Mouse (Mus musculus): ENCODE measurements around the gene Rbbp4. TPM values are rescaled to one million over a fixed set of nuclear protein-coding genes. Genes with fewer than 3 reads are reported as not detected.

The Rbbp4 gene
- polyA plus RNA-seq, 1 experiment, result 195 TPM

GRCm38 (mm10) chr4:129375000-129375399 is 39.8 kb upstream of the Rbbp4 start:
- Histone ChIP-seq H3K36me3 (ENCODE audit: control insufficient read depth, insufficient read depth) (no peaks in the 10 kb centered on the region), H3K4me3 (ENCODE audit: insufficient read depth, poor library complexity, severe bottlenecking) (no peak overlapping the region), H3K79me3 (ENCODE audit: low read depth) (no peaks in the 10 kb centered on the region), H3K27me3 (ENCODE audit: control insufficient read depth, insufficient read depth, insufficient read length) (no peaks in the 10 kb centered on the region), H3ac (ENCODE audit: control insufficient read depth, insufficient read length, low read depth) (no peak overlapping the region), H3K79me2 (ENCODE audit: control insufficient read depth, insufficient read depth) (no peaks in the 10 kb centered on the region)
- TF ChIP-seq CTCF (IDR thresholded peaks at IDR 0.05; ENCODE audit: control insufficient read depth, insufficient read depth, insufficient read length) (no peak), CEBPB (IDR thresholded peaks at IDR 0.05; ENCODE audit: low read depth) (no peak), MYOG (IDR thresholded peaks at IDR 0.05; ENCODE audit: control insufficient read depth, extremely low read depth, insufficient read length) (no peak), FOSL1 (IDR thresholded peaks at IDR 0.05; ENCODE audit: insufficient read depth, low read length, poor library complexity, severe bottlenecking) (no peak), MAX (IDR thresholded peaks at IDR 0.05) (no peak), USF1 (IDR thresholded peaks at IDR 0.05; ENCODE audit: low read depth) (no peak), MYOD1 (IDR thresholded peaks at IDR 0.05; ENCODE audit: control insufficient read depth, insufficient read length, low read depth) (no peak)

- TF ChIP-seq MYOD1 (IDR thresholded peaks at IDR 0.05; ENCODE audit: control insufficient read depth, insufficient read length, low read depth), result no peak
- TF ChIP-seq CTCF (IDR thresholded peaks at IDR 0.05; ENCODE audit: control insufficient read depth, insufficient read depth, insufficient read length), result no peak
- TF ChIP-seq USF1 (IDR thresholded peaks at IDR 0.05; ENCODE audit: low read depth), result no peak
- TF ChIP-seq FOSL1 (IDR thresholded peaks at IDR 0.05; ENCODE audit: insufficient read depth, low read length, poor library complexity, severe bottlenecking), result no peak
- no peak for TF ChIP-seq MAX (IDR thresholded peaks at IDR 0.05)
- TF ChIP-seq MYOG (IDR thresholded peaks at IDR 0.05; ENCODE audit: control insufficient read depth, extremely low read depth, insufficient read length), result no peak
- TF ChIP-seq CEBPB (IDR thresholded peaks at IDR 0.05; ENCODE audit: low read depth), result no peak
- Histone ChIP-seq H3K4me3 (ENCODE audit: insufficient read depth, poor library complexity, severe bottlenecking) (no peak overlapping the region), H3K27me3 (ENCODE audit: control insufficient read depth, insufficient read depth, insufficient read length) (no peaks in the 10 kb centered on the region), H3K79me2 (ENCODE audit: control insufficient read depth, insufficient read depth) (no peaks in the 10 kb centered on the region), H3K36me3 (ENCODE audit: control insufficient read depth, insufficient read depth) (no peaks in the 10 kb centered on the region), H3ac (ENCODE audit: control insufficient read depth, insufficient read length, low read depth) (no peak overlapping the region), H3K79me3 (ENCODE audit: low read depth) (no peaks in the 10 kb centered on the region)
These were observed 39.1 kb upstream of the Rbbp4 start for GRCm38 (mm10) chr4:129374219-129374755.

- no peaks in the 10 kb centered on the region for H3K27me3 ChIP-seq (ENCODE audit: control insufficient read depth, insufficient read depth, insufficient read length)
- H3ac ChIP-seq (ENCODE audit: control insufficient read depth, insufficient read length, low read depth), result no peak overlapping the region
- no peaks in the 10 kb centered on the region for H3K79me3 ChIP-seq (ENCODE audit: low read depth)
- H3K36me3 ChIP-seq (ENCODE audit: control insufficient read depth, insufficient read depth), result no peaks in the 10 kb centered on the region
- H3K4me3 ChIP-seq (ENCODE audit: insufficient read depth, poor library complexity, severe bottlenecking), result no peak overlapping the region
- no peak for TF ChIP-seq CEBPB (IDR thresholded peaks at IDR 0.05; ENCODE audit: low read depth)
- no peak for TF ChIP-seq CTCF (IDR thresholded peaks at IDR 0.05; ENCODE audit: control insufficient read depth, insufficient read depth, insufficient read length)
- no peak for TF ChIP-seq MAX (IDR thresholded peaks at IDR 0.05)
- no peak for TF ChIP-seq USF1 (IDR thresholded peaks at IDR 0.05; ENCODE audit: low read depth)
- no peak for TF ChIP-seq MYOG (IDR thresholded peaks at IDR 0.05; ENCODE audit: control insufficient read depth, extremely low read depth, insufficient read length)
- no peak for TF ChIP-seq FOSL1 (IDR thresholded peaks at IDR 0.05; ENCODE audit: insufficient read depth, low read length, poor library complexity, severe bottlenecking)
- TF ChIP-seq MYOD1 (IDR thresholded peaks at IDR 0.05; ENCODE audit: control insufficient read depth, insufficient read length, low read depth), result no peak
- H3K79me2 ChIP-seq (ENCODE audit: control insufficient read depth, insufficient read depth), result no peaks in the 10 kb centered on the region
These were observed 38.2 kb upstream of the Rbbp4 start for GRCm38 (mm10) chr4:129373202-129373976.

- H3K79me2 ChIP-seq (ENCODE audit: control insufficient read depth, insufficient read depth), result no peaks in the 10 kb centered on the region
- no peaks in the 10 kb centered on the region for H3K36me3 ChIP-seq (ENCODE audit: control insufficient read depth, insufficient read depth)
- no peak overlapping the region for H3ac ChIP-seq (ENCODE audit: control insufficient read depth, insufficient read length, low read depth)
- TF ChIP-seq MYOG (IDR thresholded peaks at IDR 0.05; ENCODE audit: control insufficient read depth, extremely low read depth, insufficient read length) (no peak), FOSL1 (IDR thresholded peaks at IDR 0.05; ENCODE audit: insufficient read depth, low read length, poor library complexity, severe bottlenecking) (no peak), MAX (IDR thresholded peaks at IDR 0.05) (no peak), CEBPB (IDR thresholded peaks at IDR 0.05; ENCODE audit: low read depth) (no peak), MYOD1 (IDR thresholded peaks at IDR 0.05; ENCODE audit: control insufficient read depth, insufficient read length, low read depth) (no peak), USF1 (IDR thresholded peaks at IDR 0.05; ENCODE audit: low read depth) (no peak), CTCF (IDR thresholded peaks at IDR 0.05; ENCODE audit: control insufficient read depth, insufficient read depth, insufficient read length) (no peak)
- H3K27me3 ChIP-seq (ENCODE audit: control insufficient read depth, insufficient read depth, insufficient read length), result no peaks in the 10 kb centered on the region
- H3K79me3 ChIP-seq (ENCODE audit: low read depth), result no peaks in the 10 kb centered on the region
- no peak overlapping the region for H3K4me3 ChIP-seq (ENCODE audit: insufficient read depth, poor library complexity, severe bottlenecking)
These were observed 36.2 kb upstream of the Rbbp4 start for GRCm38 (mm10) chr4:129371391-129371790.

GRCm38 (mm10) chr4:129365224-129365623 is 30.1 kb upstream of the Rbbp4 start:
- no peak overlapping the region for H3K4me3 ChIP-seq (ENCODE audit: insufficient read depth, poor library complexity, severe bottlenecking)
- no peaks in the 10 kb centered on the region for H3K36me3 ChIP-seq (ENCODE audit: control insufficient read depth, insufficient read depth)
- H3K79me2 ChIP-seq (ENCODE audit: control insufficient read depth, insufficient read depth), result no peaks in the 10 kb centered on the region
- no peaks in the 10 kb centered on the region for H3K79me3 ChIP-seq (ENCODE audit: low read depth)
- no peaks in the 10 kb centered on the region for H3K27me3 ChIP-seq (ENCODE audit: control insufficient read depth, insufficient read depth, insufficient read length)
- H3ac ChIP-seq (ENCODE audit: control insufficient read depth, insufficient read length, low read depth), result no peak overlapping the region
- TF ChIP-seq FOSL1 (IDR thresholded peaks at IDR 0.05; ENCODE audit: insufficient read depth, low read length, poor library complexity, severe bottlenecking) (no peak), CEBPB (IDR thresholded peaks at IDR 0.05; ENCODE audit: low read depth) (no peak), MYOG (IDR thresholded peaks at IDR 0.05; ENCODE audit: control insufficient read depth, extremely low read depth, insufficient read length) (no peak), CTCF (IDR thresholded peaks at IDR 0.05; ENCODE audit: control insufficient read depth, insufficient read depth, insufficient read length) (no peak), MYOD1 (IDR thresholded peaks at IDR 0.05; ENCODE audit: control insufficient read depth, insufficient read length, low read depth) (no peak), USF1 (IDR thresholded peaks at IDR 0.05; ENCODE audit: low read depth) (no peak), MAX (IDR thresholded peaks at IDR 0.05) (no peak)

Measured in C2C12 (cell line).